Mouse (Mus musculus) lung, postnatal 0 days (tissue): ENCODE data around the gene Rpp25.

Experiments used
- CTCF ChIP-seq: IDR thresholded peaks from 2 replicates; pipeline ENCODE4 v1.5.1; 2016; ENCODE audit warnings: antibody characterized with exemption, mild to moderate bottlenecking
- EP300 ChIP-seq: IDR thresholded peaks from 2 replicates; pipeline ENCODE4 v1.6.1; 2016; ENCODE audit warnings: antibody characterized with exemption, mild to moderate bottlenecking, control low read depth

- TF ChIP-seq CTCF: no peak
- no peak for TF ChIP-seq EP300
These were observed 41.0 kb upstream of the Rpp25 start for GRCm38 (mm10) chr9:57462866-57463265.
